Mouse (Mus musculus) urinary bladder, postnatal 10 days (tissue): Measurements from ENCODE around the gene Efcab14.

ENCODE experiments used
- DNase-seq: peaks from one replicate; pipeline ENCODE4 v3.0.0; 2022; ENCODE audit warnings: low spot score

The Efcab14 gene

GRCm38 (mm10) chr4:115737551-115738041, at the start of gene Efcab14:
Gene Efcab14 (plus strand): TSS chr4:115737744.
- DNase-seq: peak; percentile 95

- DNase-seq: no peak
Observed at GRCm38 (mm10) chr4:115701468-115701867, 36.1 kb upstream of the Efcab14 start.

- no peak for DNase-seq
Observed at GRCm38 (mm10) chr4:115703927-115704505, 33.5 kb upstream of the Efcab14 start.

- DNase-seq: no peak
Observed at GRCm38 (mm10) chr4:115708974-115709593, 28.5 kb upstream of the Efcab14 start.

DNA sequence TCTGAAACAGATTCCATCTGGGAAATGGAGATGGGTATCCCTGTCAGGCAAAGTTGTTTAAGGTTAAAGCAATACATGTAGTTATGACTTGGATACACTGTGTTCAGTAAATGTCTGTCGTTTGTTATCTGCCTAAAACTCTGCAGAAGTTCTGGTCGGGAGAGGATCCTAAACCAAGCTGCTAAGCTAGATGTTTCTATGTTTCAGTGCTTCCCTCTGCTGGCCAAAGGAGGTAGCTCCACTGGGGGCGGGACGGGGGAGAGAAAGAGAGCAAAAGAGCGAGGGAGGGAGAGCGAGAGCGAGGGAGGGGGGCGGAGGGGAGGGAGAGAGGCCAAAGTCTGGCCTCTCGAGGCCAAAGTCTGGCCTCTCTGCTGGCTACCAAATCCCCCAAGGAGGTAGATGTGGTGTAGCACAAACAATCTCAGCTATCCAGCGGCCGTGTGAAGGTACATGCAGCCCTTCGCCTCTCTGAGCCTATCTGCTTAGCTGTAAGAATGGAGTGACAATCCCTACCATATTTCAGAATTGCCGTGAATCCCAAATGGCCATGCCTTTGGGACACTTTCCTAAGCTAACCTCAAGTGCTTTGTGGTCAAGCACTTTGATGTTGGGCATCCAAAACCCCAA, 27.6 kb upstream of the Efcab14 start:
- peak; percentile 33 for DNase-seq

DNA sequence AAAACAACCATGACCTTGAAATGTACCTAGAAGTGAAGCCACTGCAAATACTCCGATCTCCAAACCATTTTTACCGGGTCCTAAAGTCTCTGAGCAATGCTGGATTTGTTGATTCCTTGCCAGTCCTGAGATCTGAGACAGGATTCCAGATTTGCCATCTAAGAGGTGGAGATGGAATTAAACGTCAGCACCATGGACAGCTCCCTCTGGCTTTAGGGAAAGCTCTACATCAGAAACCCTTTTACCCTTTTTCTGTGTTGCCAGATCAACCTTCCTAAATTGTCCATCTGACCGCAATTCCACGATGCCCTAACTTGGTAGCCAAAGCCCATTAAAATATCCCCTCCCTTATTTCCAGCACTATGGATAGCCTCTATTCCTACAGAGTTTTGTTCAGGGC, 8.8 kb upstream of the Efcab14 start:
- DNase-seq: no peak

DNA sequence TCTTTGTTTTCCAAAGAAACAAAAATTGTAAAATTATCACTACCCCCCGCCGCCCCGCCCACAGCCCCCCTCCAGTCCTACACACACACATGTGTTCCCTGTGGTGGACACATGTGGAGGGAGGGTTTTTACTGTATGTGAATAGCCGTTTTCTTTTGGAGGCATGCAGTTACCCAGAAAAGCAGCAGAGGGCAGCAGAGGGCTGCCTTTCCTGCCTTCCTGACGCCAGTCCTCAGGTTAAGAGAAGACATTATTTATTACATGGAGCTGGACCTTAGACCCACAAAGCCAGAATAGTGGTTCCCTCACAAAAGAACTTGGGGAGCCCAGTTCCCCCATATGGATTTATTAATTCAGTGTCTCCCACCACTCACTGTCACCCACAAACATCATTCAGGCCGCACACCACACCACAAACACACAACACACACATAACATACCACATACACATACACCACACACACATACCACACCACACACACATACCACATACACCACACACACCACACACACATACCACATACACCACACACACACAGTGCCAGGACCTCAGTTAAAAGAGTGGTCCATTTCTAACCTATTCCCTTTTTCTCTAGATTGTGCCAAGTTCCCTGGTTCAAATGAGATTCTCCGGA, 5.8 kb upstream of the Efcab14 start:
- DNase-seq: no peak

GRCm38 (mm10) chr4:115732223-115732818, 5.2 kb upstream of the Efcab14 start:
- no peak for DNase-seq

DNA sequence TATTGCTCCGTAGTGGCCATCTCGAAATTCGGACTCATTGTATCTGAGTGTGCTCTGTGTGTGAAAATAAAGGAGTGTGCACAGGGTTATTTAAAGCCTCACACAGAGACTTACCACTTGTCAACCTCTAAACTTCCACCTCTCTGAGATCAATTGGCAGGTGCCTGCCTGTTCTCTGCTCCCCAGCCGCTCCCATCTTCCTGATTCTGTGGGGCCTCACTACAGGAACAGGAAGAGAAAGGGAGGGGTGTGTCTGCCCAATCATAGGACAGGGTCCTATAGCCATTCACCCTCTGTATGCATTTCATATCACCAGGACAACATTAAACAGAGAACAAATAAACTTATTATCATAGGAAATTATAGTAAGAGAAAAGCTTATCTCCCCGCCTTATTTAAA, 3.8 kb upstream of the Efcab14 start:
- DNase-seq: no peak

GRCm38 (mm10) chr4:115734867-115735266, 2.7 kb upstream of the Efcab14 start:
- no peak for DNase-seq

GRCm38 (mm10) chr4:115738481-115738985, 989 bp downstream of the Efcab14 start:
- no peak for DNase-seq

DNA sequence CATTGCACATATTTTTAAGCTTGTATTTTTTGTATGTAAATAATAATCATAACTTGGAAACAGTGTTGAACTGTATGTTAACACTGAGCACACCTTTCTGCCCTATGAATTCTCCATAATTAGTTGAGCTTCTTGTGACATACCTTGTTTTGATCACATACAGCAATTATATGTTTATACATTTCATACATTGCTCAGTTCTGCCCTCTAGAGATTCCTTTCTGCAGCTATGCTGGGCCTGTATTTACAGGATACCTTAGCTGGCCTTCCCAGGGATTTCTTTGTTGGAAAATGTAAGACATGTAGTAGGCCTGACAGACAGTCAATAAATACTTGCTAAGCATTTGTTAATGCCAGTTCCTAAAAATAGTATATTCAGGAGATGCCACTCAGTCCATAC, 5.1 kb downstream of the Efcab14 start:
- no peak for DNase-seq

DNA sequence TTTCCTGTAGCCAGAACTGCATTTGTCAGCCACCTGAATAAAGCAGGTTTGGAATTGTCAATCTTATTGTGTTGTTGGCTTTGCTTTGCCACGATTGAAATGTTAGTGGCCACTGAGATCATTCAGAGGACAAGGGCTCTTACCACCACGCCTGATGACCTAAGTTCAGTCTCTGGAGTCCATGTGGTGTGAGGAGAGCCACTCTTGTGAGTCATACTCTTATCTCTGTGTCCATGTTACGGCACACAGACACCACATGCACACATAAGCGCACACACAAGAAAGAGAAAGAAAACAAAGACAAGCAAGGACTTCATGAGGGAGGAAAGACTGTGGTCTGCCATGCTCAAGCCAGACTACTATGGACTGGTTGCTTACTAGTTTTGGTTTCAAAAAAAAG, 5.6 kb downstream of the Efcab14 start:
- no peak for DNase-seq

GRCm38 (mm10) chr4:115748181-115748580, 10.6 kb downstream of the Efcab14 start:
- no peak for DNase-seq

- no peak for DNase-seq
Observed at GRCm38 (mm10) chr4:115749336-115749735, 11.8 kb downstream of the Efcab14 start.

GRCm38 (mm10) chr4:115754101-115754500, 16.6 kb downstream of the Efcab14 start:
- no peak for DNase-seq

DNA sequence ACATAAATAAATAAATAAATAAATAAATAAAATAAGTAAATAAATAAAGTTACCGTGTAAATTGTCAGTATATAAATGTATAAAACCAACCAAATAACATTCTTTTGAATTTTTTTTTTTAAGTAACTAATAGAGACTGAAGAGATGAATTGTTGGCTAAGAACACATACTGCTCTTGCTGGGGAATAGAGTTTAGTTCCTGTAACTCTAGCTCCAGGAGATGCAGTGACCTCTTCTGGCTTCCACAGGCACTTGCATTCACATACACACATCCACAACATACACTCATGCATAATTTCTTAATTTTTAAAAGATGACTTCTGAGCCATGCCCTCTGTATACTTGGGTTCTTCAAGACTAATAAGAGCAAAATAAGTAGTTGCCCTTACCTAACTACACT, 17.3 kb downstream of the Efcab14 start:
- no peak for DNase-seq

- no peak for DNase-seq
Observed at GRCm38 (mm10) chr4:115761206-115761605, 23.7 kb downstream of the Efcab14 start.

- DNase-seq: no peak
Observed at GRCm38 (mm10) chr4:115764581-115764980, 27.0 kb downstream of the Efcab14 start.

DNA sequence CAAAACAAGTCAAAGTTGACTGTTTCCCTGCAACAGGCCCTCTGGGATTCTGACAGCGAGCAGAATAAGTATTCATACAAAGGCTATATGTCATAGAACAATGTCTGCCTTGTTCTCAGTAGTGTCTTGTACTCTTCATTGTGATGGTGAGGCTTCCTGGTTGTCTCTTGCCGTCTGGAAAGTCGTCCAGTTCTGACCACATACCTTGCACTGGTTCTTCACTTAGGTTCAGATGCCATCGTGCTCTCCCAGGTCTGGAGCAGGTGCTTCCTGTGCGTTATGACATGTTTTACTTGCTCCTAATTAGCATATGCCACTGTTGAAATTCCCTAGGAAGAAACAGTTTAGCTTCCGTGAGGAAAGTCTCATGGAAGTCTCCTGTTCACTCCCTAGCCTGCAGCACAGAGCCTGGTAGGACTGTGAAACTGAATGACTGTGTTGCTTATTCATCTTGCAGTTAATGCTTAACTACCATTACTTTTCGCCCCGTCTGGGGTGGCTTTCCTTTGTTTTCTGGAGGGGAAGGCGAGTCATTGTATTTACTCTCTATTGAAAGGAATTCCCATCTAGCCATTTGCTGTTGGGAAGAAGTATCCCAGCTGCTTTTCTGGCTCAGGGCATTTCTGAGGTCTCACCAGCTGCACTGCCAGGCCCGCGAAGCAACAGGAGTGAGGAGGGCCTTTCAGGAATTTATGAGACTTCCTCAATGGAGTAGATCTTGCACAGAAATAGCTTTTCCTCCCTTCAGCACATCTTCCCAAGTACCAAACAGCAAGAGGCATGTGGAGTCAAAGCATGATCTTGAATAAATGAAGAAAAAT, 30.3 kb downstream of the Efcab14 start:
- DNase-seq: no peak

GRCm38 (mm10) chr4:115775056-115775455, 37.5 kb downstream of the Efcab14 start:
- DNase-seq: no peak
